Mouse (Mus musculus): ENCODE data around the gene Ahcyl1. TPM values are rescaled to one million over a fixed set of nuclear protein-coding genes. Genes with fewer than 3 reads are reported as not detected.

Gene Ahcyl1
- polyA plus RNA-seq, 1 experiment from 2014 or later = 229 TPM

- peak; percentile 47 for DNase-seq (ENCODE audit: low read depth, low spot score)
- TF ChIP-seq CTCF (IDR thresholded peaks at IDR 0.05) = no peak
- CTCF ChIA-PET = interaction anchor here (1.0 to 7.0 kb wide), 4 partner anchors 8 to 60 kb away, joined by 3 to 52 read pairs (median 3); no protein-coding TSS in a partner anchor
- POLR2A ChIA-PET = no interaction called here
- peak; percentile 23 for ATAC-seq
- H3K27me3 ChIP-seq = no peaks in the 10 kb centered on the region
- in situ Hi-C loops (cut with MboI; ENCODE audit: low pct_unique_long_range_greater_than_20kb) = no loop called here
Observed at GRCm38 (mm10) chr3:107627641-107628040, 68.7 kb downstream of the Ahcyl1 start.

DNA sequence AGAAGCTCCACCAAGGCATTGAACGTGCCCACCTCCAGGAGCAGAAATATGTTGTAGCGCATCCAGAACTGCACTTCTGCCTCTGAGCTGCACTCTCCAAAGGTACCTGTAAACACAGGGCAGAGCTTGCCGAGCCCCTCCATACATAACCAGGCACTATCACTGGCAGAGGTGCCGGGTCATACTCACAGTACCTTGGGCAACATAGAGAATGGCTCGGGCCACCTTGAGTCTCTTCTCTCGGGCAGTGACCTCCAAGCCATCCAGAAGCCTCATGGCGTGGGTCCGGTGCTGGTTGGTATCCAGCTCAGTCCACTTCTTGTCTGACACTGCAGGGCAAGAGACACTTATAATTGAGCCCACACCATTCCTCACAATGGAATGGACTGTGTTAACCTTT lies 69.6 kb downstream of the Ahcyl1 start:
- ChIA-PET POLR2A (no interaction called here), CTCF (interaction anchor here (3.3 to 7.0 kb wide), 2 partner anchors 13 to 67 kb away, joined by 9 to 52 read pairs; no protein-coding TSS in a partner anchor)
- H3K27me3 ChIP-seq = no peaks in the 10 kb centered on the region
- ATAC-seq = no peak
- no peak for TF ChIP-seq CTCF (IDR thresholded peaks at IDR 0.05)
- in situ Hi-C loops (cut with MboI; ENCODE audit: low pct_unique_long_range_greater_than_20kb) = no loop called here
- DNase-seq (ENCODE audit: low read depth, low spot score) = no peak

DNA sequence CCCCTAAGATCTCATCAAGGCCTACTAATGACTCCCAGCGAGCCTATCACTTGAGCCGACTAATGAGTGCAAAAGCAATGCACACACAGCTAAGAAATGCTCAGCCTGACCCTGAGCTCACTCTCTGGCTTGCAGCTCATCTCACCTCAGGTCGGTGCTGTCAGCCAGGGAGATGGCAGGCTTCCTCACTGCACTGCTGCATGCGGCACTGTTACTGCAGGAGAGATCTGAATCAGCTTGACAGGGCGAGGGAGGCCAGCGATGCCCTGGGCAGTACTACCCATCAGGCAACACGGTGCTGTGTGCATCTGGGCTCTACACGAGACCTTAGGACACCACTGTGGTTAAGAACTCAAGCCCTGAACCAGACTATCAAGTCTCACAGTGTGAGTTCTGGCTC lies 70.8 kb downstream of the Ahcyl1 start:
- in situ Hi-C loops (cut with MboI; ENCODE audit: low pct_unique_long_range_greater_than_20kb) = no loop called here
- H3K27me3 ChIP-seq = no peaks in the 10 kb centered on the region
- ATAC-seq = no peak
- ChIA-PET CTCF (interaction anchor here (1.1 to 7.0 kb wide), 3 partner anchors 12 to 67 kb away, joined by 3 to 52 read pairs (median 9); no protein-coding TSS in a partner anchor), POLR2A (interaction anchor here (1.2 kb wide), 1 partner anchor 10 kb away, joined by 3 read pairs; no protein-coding TSS in a partner anchor)
- TF ChIP-seq CTCF (IDR thresholded peaks at IDR 0.05) = no peak
- DNase-seq (ENCODE audit: low read depth, low spot score) = no peak

DNA sequence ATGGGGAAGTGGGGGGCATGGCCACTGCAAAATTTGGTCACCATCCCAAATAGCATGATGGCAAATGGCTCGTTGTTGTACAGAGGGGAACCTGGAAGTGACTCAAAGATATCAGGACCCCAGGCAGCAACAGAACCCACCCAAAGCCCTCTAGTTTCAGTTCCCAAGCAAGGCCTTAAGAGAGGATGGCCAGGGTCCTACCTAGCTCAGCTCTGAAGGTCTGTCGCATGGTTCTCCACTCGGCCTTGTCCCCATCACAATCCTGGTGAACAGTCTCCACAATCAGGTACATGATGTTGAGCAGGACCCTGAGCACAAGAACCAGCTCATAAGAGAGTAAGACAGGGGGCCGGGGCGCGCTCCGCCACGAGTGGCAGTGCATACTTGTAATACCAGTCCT lies 71.9 kb downstream of the Ahcyl1 start:
- H3K27me3 ChIP-seq = no peaks in the 10 kb centered on the region
- ChIA-PET POLR2A (interaction anchor here (1.2 kb wide), 1 partner anchor 9 kb away, joined by 3 read pairs; no protein-coding TSS in a partner anchor), CTCF (interaction anchor here (0.8 to 7.0 kb wide), 4 partner anchors 11 to 64 kb away, joined by 3 to 52 read pairs (median 6); no protein-coding TSS in a partner anchor)
- DNase-seq (ENCODE audit: low read depth, low spot score) (no peak), ATAC-seq (no peak)
- in situ Hi-C loops (cut with MboI; ENCODE audit: low pct_unique_long_range_greater_than_20kb) = no loop called here
- TF ChIP-seq CTCF (IDR thresholded peaks at IDR 0.05) = no peak

- TF ChIP-seq CTCF (IDR thresholded peaks at IDR 0.05) = no peak
Observed at GRCm38 (mm10) chr3:107622537-107622936, 73.8 kb downstream of the Ahcyl1 start.

DNA sequence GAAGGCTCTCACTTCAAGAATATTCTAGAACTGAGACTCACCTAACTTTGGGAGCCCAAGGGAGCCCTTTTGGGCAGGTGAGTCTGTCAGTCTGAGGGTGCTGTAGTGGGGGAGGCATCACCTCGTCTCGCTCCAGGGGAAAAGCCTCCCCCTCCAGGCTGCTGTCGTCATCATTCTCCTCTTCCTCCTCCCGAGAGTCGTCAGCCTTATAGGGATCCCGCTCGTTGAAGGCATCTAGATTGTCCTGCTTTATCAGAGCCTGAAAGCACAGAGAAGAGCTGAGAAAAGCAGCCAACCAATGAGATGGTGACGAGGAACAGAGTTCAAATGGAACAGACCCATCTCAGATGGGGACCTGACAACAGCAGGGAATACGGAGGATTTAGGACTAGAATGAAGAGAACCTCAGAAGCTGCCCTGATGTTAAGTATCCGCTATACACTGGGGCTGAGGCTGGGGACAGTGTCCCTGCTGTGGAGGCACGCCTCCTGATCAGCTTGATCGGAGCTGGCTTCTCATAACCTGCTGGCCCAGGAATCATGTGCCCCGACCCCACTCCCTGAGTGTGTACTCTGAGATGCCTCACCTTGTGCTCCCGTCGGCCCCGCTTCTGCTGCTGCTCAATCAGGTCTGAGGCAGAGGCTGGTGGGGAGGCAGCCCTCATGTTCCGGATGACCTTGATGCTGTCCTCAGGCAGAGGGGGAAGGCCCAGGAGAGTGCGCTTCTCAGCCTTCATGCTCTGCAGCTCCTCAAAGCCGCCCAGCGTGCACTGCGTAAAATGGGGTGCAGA lies 74.9 kb downstream of the Ahcyl1 start:
- ChIA-PET POLR2A (interaction anchor here (0.8 kb wide), 1 partner anchor 21 kb away, joined by 3 read pairs; no protein-coding TSS in a partner anchor), CTCF (interaction anchor here (7.0 kb wide), 1 partner anchor 8 kb away, joined by 52 read pairs; no protein-coding TSS in a partner anchor)
- H3K27me3 ChIP-seq = no peaks in the 10 kb centered on the region
- ATAC-seq = no peak
- DNase-seq (ENCODE audit: low read depth, low spot score) = no peak
- no peak for TF ChIP-seq CTCF (IDR thresholded peaks at IDR 0.05)
- in situ Hi-C loops (cut with MboI; ENCODE audit: low pct_unique_long_range_greater_than_20kb) = no loop called here

More at GRCm38 (mm10) chr3:107622537-107622936, 73.8 kb downstream of the Ahcyl1 start:
- DNase-seq (ENCODE audit: low read depth, low spot score) (no peak), ATAC-seq (no peak)
- in situ Hi-C loops (cut with MboI; ENCODE audit: low pct_unique_long_range_greater_than_20kb) = no loop called here
- ChIA-PET POLR2A (interaction anchor here (0.8 to 1.3 kb wide), 2 partner anchors 9 kb away, joined by 3 to 4 read pairs; partner anchors contain the start of genes Gm10961 and Strip1), CTCF (interaction anchor here (1.0 to 7.0 kb wide), 3 partner anchors 9 to 72 kb away, joined by 4 to 52 read pairs (median 4); no protein-coding TSS in a partner anchor)
- no peaks in the 10 kb centered on the region for H3K27me3 ChIP-seq

DNA sequence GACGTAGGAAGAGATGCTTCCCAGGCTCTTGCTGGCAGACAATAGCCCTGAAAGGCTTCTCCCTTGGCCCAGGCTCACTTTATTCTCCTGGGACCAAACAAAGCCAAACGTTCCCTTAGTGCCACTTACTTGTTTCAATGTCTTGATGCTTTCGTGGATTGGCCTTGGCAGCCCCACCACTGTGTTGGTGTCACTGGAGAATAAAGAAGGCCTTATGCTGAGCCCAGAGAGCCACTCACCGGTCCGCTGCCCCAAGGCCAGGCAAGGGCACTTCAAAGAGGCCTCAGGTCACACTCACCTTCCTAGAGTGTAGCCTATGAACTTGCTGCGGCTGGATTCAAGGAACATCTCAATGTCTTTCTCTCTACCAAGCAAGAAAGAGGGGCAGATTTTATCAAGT lies 76.4 kb downstream of the Ahcyl1 start:
- no peaks in the 10 kb centered on the region for H3K27me3 ChIP-seq
- no peak for TF ChIP-seq CTCF (IDR thresholded peaks at IDR 0.05)
- in situ Hi-C loops (cut with MboI; ENCODE audit: low pct_unique_long_range_greater_than_20kb) = no loop called here
- ATAC-seq (no peak), DNase-seq (ENCODE audit: low read depth, low spot score) (no peak)
- POLR2A ChIA-PET = no interaction called here
- CTCF ChIA-PET = interaction anchor here (1.3 kb wide), 1 partner anchor 11 kb away, joined by 3 read pairs; the partner anchor contains the start of gene Gm10961

- DNase-seq (ENCODE audit: low read depth, low spot score) (no peak), ATAC-seq (no peak)
- CTCF ChIA-PET = interaction anchor here (1.0 to 2.1 kb wide), 4 partner anchors 12 to 68 kb away, joined by 3 to 11 read pairs (median 3); no protein-coding TSS in a partner anchor
- H3K27me3 ChIP-seq = no peaks in the 10 kb centered on the region
- in situ Hi-C loops (cut with MboI; ENCODE audit: low pct_unique_long_range_greater_than_20kb) = no loop called here
- POLR2A ChIA-PET = no interaction called here
- TF ChIP-seq CTCF (IDR thresholded peaks at IDR 0.05) = no peak
Observed at GRCm38 (mm10) chr3:107617800-107618199, 78.6 kb downstream of the Ahcyl1 start.

Other genes with a start within 250 kb of the Ahcyl1 start
- not detected for gene Kcnc4, start 237.0 kb downstream of the Ahcyl1 start, polyA plus RNA-seq (2021)
- 25.5 TPM for gene Slc6a17, start 178.5 kb downstream of the Ahcyl1 start, polyA plus RNA-seq (2021)
- not detected for gene Ubl4b, start 141.5 kb downstream of the Ahcyl1 start, polyA plus RNA-seq (2021)
- gene Alx3, start 101.5 kb downstream of the Ahcyl1 start, polyA plus RNA-seq (2021) = 0.10 TPM
- not detected for gene Gm10961, start 65.2 kb downstream of the Ahcyl1 start, polyA plus RNA-seq (2021)
- 84.5 TPM for gene Strip1, start 64.9 kb downstream of the Ahcyl1 start, polyA plus RNA-seq (2021)
- gene Csf1, start 63.9 kb upstream of the Ahcyl1 start, polyA plus RNA-seq (2021) = 414 TPM
- gene Eps8l3, start 180.7 kb upstream of the Ahcyl1 start, polyA plus RNA-seq (2021) = not detected
- gene Gstm5, start 199.3 kb upstream of the Ahcyl1 start, polyA plus RNA-seq (2021) = 150 TPM
- gene Gstm7, start 235.3 kb upstream of the Ahcyl1 start, polyA plus RNA-seq (2021) = 13.3 TPM
- gene Gstm6, start 247.2 kb upstream of the Ahcyl1 start, polyA plus RNA-seq (2021) = 0.15 TPM